Mouse (Mus musculus) brown adipose tissue, adult 24 weeks (tissue): ENCODE measurements at regions not wholly inside any gene's neighbourhood (a gene's known extent, or its start where the extent isn't known, plus 50 kb on each side); places are given as distances from the start of the nearest gene placed in this dataset.

Source experiments
- H3K27ac ChIP-seq: fragments of 200-500 bp; replicated peaks from 2 replicates; pipeline ENCODE4 v1.5.1; 2012; ENCODE audit warnings: low read depth, mild to moderate bottlenecking, low read length
- H3K4me1 ChIP-seq: fragments of 200-500 bp; 2 replicates; pipeline ENCODE4 v1.6.1; 2012; ENCODE audit warnings: low read length, mixed read lengths; ENCODE audit not compliant: control insufficient read depth, insufficient read depth, insufficient read length
- H3K4me3 ChIP-seq: fragments of 200-500 bp; 2 replicates; pipeline ENCODE4 v1.5.1; 2012; ENCODE audit warnings: low read depth, mild to moderate bottlenecking, low read length, moderate library complexity; ENCODE audit not compliant: insufficient read depth

- Histone ChIP-seq H3K4me3 (no peak overlapping the region), H3K27ac (no peak overlapping the region), H3K4me1 (no peaks in the 10 kb centered on the region; the same call in 1 of the 2 replicates)
Observed at GRCm38 (mm10) chr13:44121241-44121671, 336.7 kb downstream of the Cd83 start.

DNA sequence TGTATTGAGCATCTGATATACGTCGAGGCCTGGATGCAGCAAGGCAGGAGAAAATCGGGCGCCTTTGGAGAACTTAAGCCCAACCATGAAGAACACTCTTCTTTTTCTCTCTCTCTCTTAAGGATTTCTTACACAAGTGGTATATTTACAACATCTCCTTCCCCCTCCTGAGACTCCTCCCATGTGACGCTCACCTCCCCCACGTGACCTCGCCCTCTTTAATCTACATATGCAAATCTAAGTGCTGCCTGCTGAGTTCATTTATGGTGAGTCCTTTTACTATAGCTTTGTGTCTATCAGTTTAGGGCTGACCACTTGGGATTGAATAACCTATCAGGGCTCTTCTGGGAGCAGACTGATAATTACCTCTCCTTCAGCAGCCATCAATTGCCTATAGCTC lies 337.4 kb downstream of the Cd83 start:
- Histone ChIP-seq H3K4me1 (no peaks in the 10 kb centered on the region; the same call in 1 of the 2 replicates), H3K4me3 (no peak overlapping the region), H3K27ac (no peak overlapping the region)

DNA sequence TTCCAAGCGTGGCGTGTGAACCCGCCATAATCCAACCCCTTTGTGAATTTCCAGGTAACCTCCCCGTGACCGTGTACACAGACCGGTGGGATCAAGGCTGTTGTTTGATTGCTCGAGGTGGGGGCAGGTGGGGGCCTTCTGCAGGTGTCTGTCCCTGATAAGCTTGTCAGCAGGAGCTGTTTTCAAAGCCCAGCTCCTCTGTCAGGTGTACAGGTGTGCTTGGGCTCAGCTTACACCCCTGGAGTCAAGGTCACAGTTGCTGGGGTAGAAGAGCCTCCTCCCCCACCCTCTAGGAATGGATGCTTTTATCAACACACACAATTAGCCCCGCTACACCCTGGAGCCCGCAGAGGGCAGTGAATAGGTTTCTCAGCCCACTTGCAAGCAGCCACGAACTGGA lies 341.6 kb downstream of the Cd83 start:
- no peak overlapping the region for H3K27ac ChIP-seq
- H3K4me1 ChIP-seq: no peaks in the 10 kb centered on the region

GRCm38 (mm10) chr13:44128506-44129274 lies 344.1 kb downstream of the Cd83 start:
- no peak overlapping the region for H3K27ac ChIP-seq
- no peaks in the 10 kb centered on the region; the same call in 1 of the 2 replicates for H3K4me1 ChIP-seq
- no peak overlapping the region for H3K4me3 ChIP-seq

More for the DNA sequence above, 341.6 kb downstream of the Cd83 start:
- H3K4me3 ChIP-seq: no peak overlapping the region

- Histone ChIP-seq H3K4me3 (no peak overlapping the region), H3K27ac (no peak overlapping the region), H3K4me1 (no peaks in the 10 kb centered on the region; the same call in 1 of the 2 replicates)
Observed at GRCm38 (mm10) chr13:44131916-44132315, 347.3 kb downstream of the Cd83 start.

DNA sequence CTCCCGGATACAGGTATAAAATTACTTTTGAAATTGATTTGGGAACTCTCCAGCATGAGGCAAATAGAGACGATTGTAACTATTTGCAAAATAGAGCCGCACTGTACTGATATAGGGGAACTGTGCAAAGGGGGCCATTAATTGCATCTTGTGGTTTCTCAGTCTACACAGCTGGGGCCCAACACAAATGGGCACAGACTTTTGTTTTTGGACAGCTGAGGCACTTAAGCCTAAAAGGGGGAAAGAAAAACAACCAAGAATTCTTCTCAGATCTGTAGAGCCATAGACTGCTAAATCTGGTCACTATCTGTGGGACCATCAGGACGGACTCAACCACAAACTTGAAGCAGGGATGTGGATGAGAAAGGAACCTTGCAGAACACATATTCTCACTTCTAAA lies 347.9 kb downstream of the Cd83 start:
- Histone ChIP-seq H3K4me1 (no peaks in the 10 kb centered on the region; the same call in 1 of the 2 replicates), H3K4me3 (no peak overlapping the region), H3K27ac (no peak overlapping the region)

GRCm38 (mm10) chr13:44133436-44133835 lies 348.9 kb downstream of the Cd83 start:
- H3K27ac ChIP-seq: no peak overlapping the region
- no peaks in the 10 kb centered on the region; the same call in 1 of the 2 replicates for H3K4me1 ChIP-seq
- H3K4me3 ChIP-seq: no peak overlapping the region

GRCm38 (mm10) chr13:44141181-44141580 lies 356.6 kb downstream of the Cd83 start:
- Histone ChIP-seq H3K4me3 (no peak overlapping the region), H3K27ac (no peak overlapping the region), H3K4me1 (peaks cover 2% of the 10 kb centered on the region; the same call in 1 of the 2 replicates)

DNA sequence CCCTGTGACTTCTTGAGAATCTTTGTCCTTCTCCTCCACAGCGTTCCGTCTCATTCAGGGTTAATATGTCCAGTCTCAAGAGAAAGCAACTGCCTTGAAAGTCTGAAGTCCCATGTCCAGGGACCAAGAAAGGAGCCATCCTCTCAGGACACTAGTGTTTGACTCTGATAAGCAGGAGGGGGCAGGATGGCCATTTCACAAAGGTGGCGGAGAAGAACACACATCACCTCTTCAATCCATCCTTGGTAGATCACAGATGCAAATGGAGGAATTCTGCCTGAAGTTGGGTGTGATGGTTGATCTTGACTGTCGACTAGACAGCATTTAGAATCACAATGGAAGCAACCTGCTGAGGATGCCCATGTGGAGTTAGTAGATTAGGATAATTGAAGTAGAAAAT lies 360.9 kb downstream of the Cd83 start:
- no peak overlapping the region for H3K27ac ChIP-seq
- H3K4me3 ChIP-seq: no peak overlapping the region
- H3K4me1 ChIP-seq: peaks cover 2% of the 10 kb centered on the region; the same call in 1 of the 2 replicates

- H3K4me3 ChIP-seq: no peak overlapping the region
- no peak overlapping the region for H3K27ac ChIP-seq
- H3K4me1 ChIP-seq: no peaks in the 10 kb centered on the region
Observed at GRCm38 (mm10) chr13:44147841-44148240, 363.3 kb downstream of the Cd83 start.

GRCm38 (mm10) chr13:44149499-44149898 lies 364.9 kb downstream of the Cd83 start:
- Histone ChIP-seq H3K4me1 (no peaks in the 10 kb centered on the region), H3K27ac (no peak overlapping the region), H3K4me3 (no peak overlapping the region)

DNA sequence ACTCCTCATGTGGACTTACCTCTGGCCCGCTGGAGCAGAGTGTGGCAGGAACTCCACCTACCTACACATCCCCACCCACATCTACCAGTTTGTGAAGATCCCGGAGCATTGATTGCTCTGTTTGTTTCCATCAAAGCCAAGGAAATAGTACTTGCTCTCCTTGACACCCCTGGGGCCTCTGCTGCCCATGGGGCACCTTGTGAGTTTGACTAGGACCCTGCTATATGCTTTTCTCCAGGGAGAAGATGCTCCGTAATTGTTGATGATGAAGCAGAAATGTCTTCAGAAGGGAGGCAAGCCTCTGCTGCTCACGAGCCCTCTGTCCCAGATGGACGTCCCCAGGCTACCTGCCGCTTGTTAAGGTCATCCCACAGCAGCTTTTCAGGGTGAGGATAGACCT lies 367.0 kb downstream of the Cd83 start:
- 0 out of 2 replicates have a peak, but pooled peaks cover 1% of the 10 kb centered on the region for H3K4me1 ChIP-seq
- no peak overlapping the region for H3K27ac ChIP-seq
- H3K4me3 ChIP-seq: no peak overlapping the region

DNA sequence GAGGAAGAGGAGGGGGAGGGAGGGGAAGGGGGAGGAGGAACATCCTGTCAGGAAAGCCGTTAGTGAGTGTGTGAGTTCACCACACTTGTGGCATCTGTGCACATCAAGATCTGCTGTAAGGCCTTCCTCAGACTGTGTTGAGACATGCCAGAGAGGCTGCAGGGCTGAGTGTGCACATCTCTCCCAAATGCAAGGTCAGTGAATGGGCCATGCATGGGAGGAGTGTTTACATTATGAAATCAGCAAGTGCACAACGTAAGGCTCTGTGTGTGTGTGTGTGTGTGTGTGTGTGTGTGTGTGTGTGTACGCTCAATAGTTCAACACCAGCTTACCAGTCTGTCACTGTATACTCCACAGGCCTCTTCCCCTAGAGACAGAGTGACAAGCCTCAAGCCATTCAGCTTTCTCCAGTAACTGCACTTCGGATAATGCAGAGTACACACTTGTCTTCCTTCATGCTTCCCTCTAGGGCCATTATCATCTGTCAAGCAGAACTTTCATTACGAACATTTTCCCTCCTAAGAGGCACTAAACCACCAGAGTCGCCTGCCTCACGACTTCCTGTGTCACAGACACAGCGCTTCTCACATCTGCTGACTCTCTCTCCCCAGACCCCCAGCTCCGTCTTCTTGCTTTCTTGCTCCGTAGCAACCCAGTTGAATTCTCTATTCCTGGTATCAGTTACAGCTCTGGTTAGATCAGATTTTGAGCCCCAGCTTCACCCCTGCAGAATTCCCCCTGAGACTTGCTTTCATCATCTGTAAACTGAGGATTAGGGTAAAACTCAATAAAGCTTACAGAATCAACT lies 368.4 kb downstream of the Cd83 start:
- Histone ChIP-seq H3K4me1 (0 out of 2 replicates have a peak, but pooled peaks cover 5% of the 10 kb centered on the region), H3K4me3 (no peak overlapping the region)

GRCm38 (mm10) chr13:44153784-44154183 lies 369.2 kb downstream of the Cd83 start:
- no peak overlapping the region for H3K27ac ChIP-seq
- no peak overlapping the region for H3K4me3 ChIP-seq
- H3K4me1 ChIP-seq: 0 out of 2 replicates have a peak, but pooled peaks cover 5% of the 10 kb centered on the region

More for the DNA sequence above, 368.4 kb downstream of the Cd83 start:
- H3K27ac ChIP-seq: no peak overlapping the region

DNA sequence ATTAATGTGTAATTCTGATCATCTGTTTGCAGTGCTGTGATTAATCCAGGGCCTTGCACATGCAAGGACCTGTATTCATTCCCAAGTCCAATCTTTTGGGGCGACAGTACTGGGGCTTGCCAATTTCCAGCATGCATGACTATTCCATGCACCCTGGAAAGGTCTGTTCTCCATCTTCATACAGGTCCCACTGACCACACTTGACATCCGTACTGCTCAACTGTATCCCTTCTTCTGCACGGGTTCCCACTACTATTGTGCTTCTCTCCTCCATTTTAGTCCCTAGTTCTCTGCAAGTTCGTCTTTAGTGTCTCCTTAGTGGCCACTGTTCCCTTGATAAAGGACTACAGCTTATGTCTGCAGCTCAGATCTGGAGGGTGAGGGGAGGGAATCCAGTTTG lies 371.4 kb downstream of the Cd83 start:
- Histone ChIP-seq H3K4me1 (0 out of 2 replicates have a peak, but pooled peaks cover 5% of the 10 kb centered on the region), H3K27ac (no peak overlapping the region), H3K4me3 (no peak overlapping the region)
